Mouse (Mus musculus): ENCODE measurements around the gene Pkd1l2. TPM values are rescaled to one million over a fixed set of nuclear protein-coding genes. Genes with fewer than 3 reads are reported as not detected.

Gene Pkd1l2
- polyA plus RNA-seq, 1 experiment from 2014 or later, result 0.06 TPM

Other genes starting within 250 kb of the Pkd1l2 start
- gene Cmc2, start 161.0 kb downstream of the Pkd1l2 start, polyA plus RNA-seq (2016; fragmentation: Nextera tagmentation; extraction: Ambion mirVana), result 52.1 and 64.2 TPM in 2 replicates
- gene Cenpn, start 160.7 kb downstream of the Pkd1l2 start, polyA plus RNA-seq (2016; fragmentation: Nextera tagmentation; extraction: Ambion mirVana), result 24.5 and 24.7 TPM in 2 replicates
- gene Atmin, start 139.1 kb downstream of the Pkd1l2 start, polyA plus RNA-seq (2016; fragmentation: Nextera tagmentation; extraction: Ambion mirVana), result 21.5 and 22.9 TPM in 2 replicates
- 4.9 and 5.7 TPM in 2 replicates for gene 1700030J22Rik, start 103.5 kb downstream of the Pkd1l2 start, polyA plus RNA-seq (2016; fragmentation: Nextera tagmentation; extraction: Ambion mirVana)
- 108 and 109 TPM in 2 replicates for gene Gcsh, start 88.9 kb downstream of the Pkd1l2 start, polyA plus RNA-seq (2016; fragmentation: Nextera tagmentation; extraction: Ambion mirVana)
- 0.09 and 0.52 TPM in 2 replicates for gene Bco1, start 13.4 kb upstream of the Pkd1l2 start, polyA plus RNA-seq (2016; fragmentation: Nextera tagmentation; extraction: Ambion mirVana)
- 2.6 and 2.8 TPM in 2 replicates for gene Gan, start 75.7 kb upstream of the Pkd1l2 start, polyA plus RNA-seq (2016; fragmentation: Nextera tagmentation; extraction: Ambion mirVana)
- gene Cmip, start 174.6 kb upstream of the Pkd1l2 start, polyA plus RNA-seq (2016; fragmentation: Nextera tagmentation; extraction: Ambion mirVana), result 106 and 112 TPM in 2 replicates